Mouse (Mus musculus) lung, postnatal 0 days (tissue): ENCODE measurements around the gene Qprt. TPM values are rescaled to one million over a fixed set of nuclear protein-coding genes. Genes with fewer than 3 reads are reported as not detected.
"Not testable (repeated sequence)": the region's sequence is repeated elsewhere in the genome, so short reads cannot be mapped to it uniquely, and the experiment has no call there.

ENCODE experiments used
- ATAC-seq: fragments of 200-750 bp; cut with Nextera tagmentation; 2 replicates; pipeline ENCODE4 v1.8.0; 2017; ENCODE audit warnings: moderate library complexity
- DNase-seq: peaks from one replicate; pipeline ENCODE4 v3.0.0-alpha.2; 2016; ENCODE audit warnings: low spot score
- H3K27ac ChIP-seq: fragments of 300-500 bp; sonication (generic); 2 replicates; pipeline ENCODE4 v1.5.1; 2014; ENCODE audit warnings: antibody characterized with exemption, mild to moderate bottlenecking, low read length, mixed read lengths
- H3K27me3 ChIP-seq: fragments of 300-500 bp; sonication (generic); replicated peaks from 2 replicates; pipeline ENCODE4 v1.6.1; 2014; ENCODE audit warnings: low read length, mixed read lengths; ENCODE audit not compliant: insufficient read depth
- H3K36me3 ChIP-seq: fragments of 300-500 bp; sonication (generic); 2 replicates; pipeline ENCODE4 v1.6.1; 2014; ENCODE audit warnings: low read length, mixed read lengths; ENCODE audit not compliant: insufficient read depth
- H3K4me1 ChIP-seq: fragments of 300-500 bp; sonication (generic); 2 replicates; pipeline ENCODE4 v1.6.1; 2014; ENCODE audit warnings: antibody characterized with exemption, low read depth, low read length, mixed read lengths; ENCODE audit not compliant: insufficient read depth
- H3K4me2 ChIP-seq: fragments of 300-500 bp; sonication (generic); replicated peaks from 2 replicates; pipeline ENCODE4 v1.6.1; 2014; ENCODE audit warnings: low read depth, mild to moderate bottlenecking, low read length, moderate library complexity, mixed read lengths
- H3K4me3 ChIP-seq: fragments of 300-500 bp; sonication (generic); 2 replicates; pipeline ENCODE4 v1.5.1; 2014; ENCODE audit warnings: low read depth, low read length
- H3K9ac ChIP-seq: fragments of 300-500 bp; sonication (generic); replicated peaks from 2 replicates; pipeline ENCODE4 v1.6.1; 2014; ENCODE audit warnings: low read depth, mild to moderate bottlenecking
- H3K9me3 ChIP-seq: fragments of 300-500 bp; sonication (generic); 2 replicates; pipeline ENCODE4 v1.6.1; 2016; ENCODE audit warnings: low read length, mixed read lengths
- CTCF ChIP-seq: IDR thresholded peaks from 2 replicates; pipeline ENCODE4 v1.5.1; 2016; ENCODE audit warnings: antibody characterized with exemption, mild to moderate bottlenecking
- EP300 ChIP-seq: IDR thresholded peaks from 2 replicates; pipeline ENCODE4 v1.6.1; 2016; ENCODE audit warnings: antibody characterized with exemption, mild to moderate bottlenecking, control low read depth
- WGBS: fragments of 180-500 bp; shearing (Covaris S2); extraction: QIAGEN DNeasy Blood & Tissue Kit; methylation state at CpG from one replicate; pipeline ENCODE4 v1.1.7; 2014; 5-methylcytosine and 5-hydroxymethylcytosine counted together
- polyA plus RNA-seq: library from polyadenylated mRNA; unstranded; fragments of >200 nt; fragmentation: Nextera tagmentation; extraction: Ambion mirVana; gene quantifications from 2 replicates; pipeline ENCODE4 v1.2.1, GENCODE M21; 2015

Qprt gene
- polyA plus RNA-seq, 1 experiment from 2014 or later = 0.14 TPM

GRCm38 (mm10) chr7:127090154-127091113 lies 31.6 kb downstream of the Qprt start:
- Histone ChIP-seq H3K4me3 (no peak overlapping the region), H3K9me3 (no peaks in the 10 kb centered on the region), H3K9ac (no peak overlapping the region), H3K27me3 (no peaks in the 10 kb centered on the region), H3K36me3 (no peaks in the 10 kb centered on the region), H3K4me2 (peak overlapping the region; percentile 44; the same call in 1 of the 2 replicates), H3K27ac (0 out of 2 replicates have a peak overlapping the region, but pooled peaks have one; percentile 14), H3K4me1 (0 out of 2 replicates have a peak, but pooled peaks cover 5% of the 10 kb centered on the region)
- 80% methylated on average over 20 of the region's 20 CpGs for WGBS
- TF ChIP-seq EP300 = no peak
- no peak for TF ChIP-seq CTCF
- no peak for ATAC-seq
- no peak for DNase-seq

- Histone ChIP-seq H3K27me3 (no peaks in the 10 kb centered on the region), H3K36me3 (no peaks in the 10 kb centered on the region), H3K4me2 (peak overlapping the region; percentile 43), H3K9me3 (no peaks in the 10 kb centered on the region), H3K4me1 (0 out of 2 replicates have a peak, but pooled peaks cover 5% of the 10 kb centered on the region), H3K9ac (no peak overlapping the region), H3K27ac (no peak overlapping the region), H3K4me3 (0 out of 2 replicates have a peak overlapping the region, but pooled peaks have one; percentile 8)
- ATAC-seq (peak; percentile 60), DNase-seq (peak; percentile 59)
- TF ChIP-seq EP300 = no peak
- no peak for TF ChIP-seq CTCF
- WGBS = 17% methylated on average over 27 of the region's 27 CpGs
Measured at GRCm38 (mm10) chr7:127088901-127089845, 32.9 kb downstream of the Qprt start.

GRCm38 (mm10) chr7:127088083-127088482 lies 33.9 kb downstream of the Qprt start:
- H3K9ac ChIP-seq = no peak overlapping the region
- no peak overlapping the region for H3K27ac ChIP-seq
- no peak overlapping the region for H3K4me2 ChIP-seq
- no peaks in the 10 kb centered on the region for H3K27me3 ChIP-seq
- 0 out of 2 replicates have a peak, but pooled peaks cover 5% of the 10 kb centered on the region for H3K4me1 ChIP-seq
- no peaks in the 10 kb centered on the region for H3K36me3 ChIP-seq
- H3K4me3 ChIP-seq = no peak overlapping the region
- WGBS = 92% methylated on average over 3 of the region's 3 CpGs
- DNase-seq (no peak), ATAC-seq (no peak)
- H3K9me3 ChIP-seq = no peaks in the 10 kb centered on the region
- TF ChIP-seq CTCF (no peak), EP300 (no peak)

GRCm38 (mm10) chr7:127087278-127088010 lies 34.6 kb downstream of the Qprt start, which contains the start of gene Zg16:
Zg16 (minus strand) TSS chr7:127087328.
- H3K9me3 ChIP-seq, H3K4me1 ChIP-seq, H3K27me3 ChIP-seq, H3K9ac ChIP-seq, H3K4me2 ChIP-seq, H3K36me3 ChIP-seq, ATAC-seq, H3K27ac ChIP-seq, H3K4me3 ChIP-seq, DNase-seq: not testable (repeated sequence)
- WGBS = 68% methylated on average over 6 of the region's 6 CpGs

- WGBS = 36% methylated on average over 6 of the region's 6 CpGs
- not testable (repeated sequence) for H3K4me3 ChIP-seq, H3K27me3 ChIP-seq, H3K4me1 ChIP-seq, ATAC-seq, H3K4me2 ChIP-seq, H3K9me3 ChIP-seq, H3K36me3 ChIP-seq, H3K9ac ChIP-seq, H3K27ac ChIP-seq, DNase-seq
Measured at GRCm38 (mm10) chr7:127085751-127086150, 36.3 kb downstream of the Qprt start.
